Mouse (Mus musculus): ENCODE data around the gene Olfr1368.
"Not testable (repeated sequence)": the region's sequence is repeated elsewhere in the genome, so short reads cannot be mapped to it uniquely, and the experiment has no call there.

Gene Olfr1368

GRCm38 (mm10) chr13:21166936-21167909 is 21.6 kb upstream of the Olfr1368 start:
- peak; percentile 89 to 92 for DNase-seq

- no peak for DNase-seq
Observed at GRCm38 (mm10) chr13:21162591-21162990, 16.9 kb upstream of the Olfr1368 start.

GRCm38 (mm10) chr13:21161591-21161990 is 15.9 kb upstream of the Olfr1368 start:
- no peak for DNase-seq

- peak; percentile 95 for DNase-seq
Observed at GRCm38 (mm10) chr13:21160657-21161590, 15.3 kb upstream of the Olfr1368 start.

GRCm38 (mm10) chr13:21160041-21160511 is 14.4 kb upstream of the Olfr1368 start:
- DNase-seq = peak; percentile 33 to 43

GRCm38 (mm10) chr13:21159475-21159819 is 13.8 kb upstream of the Olfr1368 start:
- peak; percentile 37 to 40 for DNase-seq

GRCm38 (mm10) chr13:21158785-21159474 is 13.3 kb upstream of the Olfr1368 start:
- DNase-seq = peak; percentile 90 to 92

- DNase-seq = no peak
Observed at GRCm38 (mm10) chr13:21158071-21158470, 12.4 kb upstream of the Olfr1368 start.

- DNase-seq = no peak
Observed at GRCm38 (mm10) chr13:21155888-21156287, 10.2 kb upstream of the Olfr1368 start.

- DNase-seq = no peak
Observed at GRCm38 (mm10) chr13:21142421-21142820, 3.2 kb downstream of the Olfr1368 start.

- DNase-seq = not testable (repeated sequence)
Observed at GRCm38 (mm10) chr13:21129339-21129738, 16.3 kb downstream of the Olfr1368 start, which contains the start of gene Olfr263. TSS of gene Olfr263 (plus strand) at chr13:21129639.

GRCm38 (mm10) chr13:21114121-21114520 is 31.5 kb downstream of the Olfr1368 start:
- no peak for DNase-seq

GRCm38 (mm10) chr13:21111183-21111582 is 34.5 kb downstream of the Olfr1368 start, which contains the start of gene Olfr1369-ps1:
TSS of gene Olfr1369-ps1 (plus strand) at chr13:21111483.
- DNase-seq = not testable (repeated sequence)

- no peak for DNase-seq
Observed at GRCm38 (mm10) chr13:21110441-21110840, 35.2 kb downstream of the Olfr1368 start.

- DNase-seq = no peak
Observed at GRCm38 (mm10) chr13:21109759-21110158, 35.9 kb downstream of the Olfr1368 start.
